Mouse (Mus musculus) ES-E14 (cell line): ENCODE results near the gene Gm11037. TPM values are rescaled to one million over a fixed set of nuclear protein-coding genes. Genes with fewer than 3 reads are reported as not detected.

Experiments used
- DNase-seq: peaks from one replicate; pipeline ENCODE4 v3.0.0-alpha.2; 2013; ENCODE audit warnings: low read depth, low spot score
- H3K27ac ChIP-seq: 2 replicates; pipeline ENCODE4 v1.5.1; 2012; ENCODE audit warnings: low read depth, mild to moderate bottlenecking, low read length, moderate library complexity, mixed read lengths; ENCODE audit not compliant: poor library complexity, insufficient read depth, severe bottlenecking
- H3K36me3 ChIP-seq: 2 replicates; pipeline ENCODE4 v1.6.1; 2012; ENCODE audit warnings: mild to moderate bottlenecking, low read length, moderate library complexity, mixed read lengths; ENCODE audit not compliant: control insufficient read depth, poor library complexity, insufficient read depth, severe bottlenecking
- H3K4me1 ChIP-seq, 2 experiments: fragments of 150-350 bp in 1 of 2; sonication (generic) in 1 of 2; 2 replicates each; pipeline ENCODE4 v1.6.1; 2012; ENCODE audit warnings: low read length in 2 of 2, mild to moderate bottlenecking in 1 of 2, mixed read lengths in 1 of 2; ENCODE audit not compliant: control insufficient read depth in 2 of 2, insufficient read depth in 2 of 2, poor library complexity in 1 of 2
- H3K4me3 ChIP-seq, 2 experiments: fragments of 150-350 bp in 1 of 2; sonication (generic) in 1 of 2; 2 replicates each; pipeline ENCODE4 v1.5.1; 2012; ENCODE audit warnings: low read length in 2 of 2, low read depth in 1 of 2, mild to moderate bottlenecking in 1 of 2, mixed read lengths in 1 of 2; ENCODE audit not compliant: insufficient read depth in 1 of 2, poor library complexity in 1 of 2, severe bottlenecking in 1 of 2
- H3K9ac ChIP-seq: 2 replicates; pipeline ENCODE4 v1.6.1; 2012; ENCODE audit warnings: low read depth, mild to moderate bottlenecking, low read length, mixed read lengths; ENCODE audit not compliant: poor library complexity, insufficient read depth, severe bottlenecking
- H3K9me3 ChIP-seq: fragments of 150-350 bp; sonication (generic); 2 replicates; pipeline ENCODE4 v1.6.1; 2012; ENCODE audit warnings: low read depth, mild to moderate bottlenecking, low read length; ENCODE audit not compliant: control insufficient read depth, insufficient read depth
- CHD2 ChIP-seq: IDR thresholded peaks from 2 replicates; pipeline ENCODE4 v1.6.1; 2014; ENCODE audit warnings: mild to moderate bottlenecking, low read depth, low read length, inconsistent platforms
- HCFC1 ChIP-seq: IDR thresholded peaks from 2 replicates; pipeline ENCODE4 v1.6.1; 2012; ENCODE audit warnings: low read length, inconsistent platforms, borderline replicate concordance; ENCODE audit not compliant: insufficient read depth
- MAFK ChIP-seq: IDR thresholded peaks from 2 replicates; pipeline ENCODE4 v1.6.1; 2014; ENCODE audit warnings: mild to moderate bottlenecking, low read depth, low read length, inconsistent platforms; ENCODE audit not compliant: insufficient read depth
- ZC3H11A ChIP-seq: IDR thresholded peaks from 2 replicates; pipeline ENCODE4 v1.6.1; 2012; ENCODE audit warnings: low read depth, mild to moderate bottlenecking, inconsistent platforms, low read length, borderline replicate concordance
- ZNF384 ChIP-seq: IDR thresholded peaks from 2 replicates; pipeline ENCODE4 v1.6.1; 2012; ENCODE audit warnings: low read depth, low read length, inconsistent platforms
- in situ Hi-C, 2 experiments: fragments of 600-800 bp; cut with MboI; formaldehyde crosslinking; loops; one replicate each; pipeline ENCODE4 v1.15.1; 2025; ENCODE audit warnings: low sequenced_read_pairs in 2 of 2, inconsistent platforms in 1 of 2; ENCODE audit not compliant: unreplicated experiment in 2 of 2
- total RNA-seq: library from RNA; depleted of rRNA; stranded (reverse); fragments of 300-350 nt; gene quantifications from 2 replicates; pipeline ENCODE4 v1.2.3, GENCODE M21; 2012

Gm11037 gene
- total RNA-seq, 1 experiment: not detected

DNA sequence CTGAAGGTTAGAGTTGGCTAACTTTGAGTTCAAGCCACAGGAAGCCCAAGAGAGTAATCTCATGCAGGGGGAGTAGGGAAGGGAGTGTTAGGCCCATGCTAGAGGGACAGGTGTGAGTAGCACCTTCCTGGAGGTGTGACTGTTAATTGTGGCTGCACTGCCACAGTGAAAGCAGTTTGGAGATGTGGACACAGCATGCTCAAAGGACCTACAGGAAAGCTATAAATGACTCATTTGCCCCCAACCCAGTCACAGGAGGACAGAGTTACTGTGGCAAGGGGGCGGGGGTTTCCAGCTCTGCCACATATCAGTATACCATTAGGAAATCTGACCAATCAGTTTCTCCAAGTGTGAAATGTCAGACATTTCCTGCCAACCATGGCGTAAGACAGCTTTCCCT, 12.2 kb downstream of the Gm11037 start:
- in situ Hi-C loops: no loop called here
- H3K4me1 ChIP-seq: peaks cover 0 to 13% of the 10 kb centered on the region in 2 experiments; a peak in 1 of 4 replicates
- no peak for TF ChIP-seq ZNF384
- TF ChIP-seq MAFK: no peak
- TF ChIP-seq HCFC1: no peak
- TF ChIP-seq CHD2: no peak
- no peak for TF ChIP-seq ZC3H11A

DNA sequence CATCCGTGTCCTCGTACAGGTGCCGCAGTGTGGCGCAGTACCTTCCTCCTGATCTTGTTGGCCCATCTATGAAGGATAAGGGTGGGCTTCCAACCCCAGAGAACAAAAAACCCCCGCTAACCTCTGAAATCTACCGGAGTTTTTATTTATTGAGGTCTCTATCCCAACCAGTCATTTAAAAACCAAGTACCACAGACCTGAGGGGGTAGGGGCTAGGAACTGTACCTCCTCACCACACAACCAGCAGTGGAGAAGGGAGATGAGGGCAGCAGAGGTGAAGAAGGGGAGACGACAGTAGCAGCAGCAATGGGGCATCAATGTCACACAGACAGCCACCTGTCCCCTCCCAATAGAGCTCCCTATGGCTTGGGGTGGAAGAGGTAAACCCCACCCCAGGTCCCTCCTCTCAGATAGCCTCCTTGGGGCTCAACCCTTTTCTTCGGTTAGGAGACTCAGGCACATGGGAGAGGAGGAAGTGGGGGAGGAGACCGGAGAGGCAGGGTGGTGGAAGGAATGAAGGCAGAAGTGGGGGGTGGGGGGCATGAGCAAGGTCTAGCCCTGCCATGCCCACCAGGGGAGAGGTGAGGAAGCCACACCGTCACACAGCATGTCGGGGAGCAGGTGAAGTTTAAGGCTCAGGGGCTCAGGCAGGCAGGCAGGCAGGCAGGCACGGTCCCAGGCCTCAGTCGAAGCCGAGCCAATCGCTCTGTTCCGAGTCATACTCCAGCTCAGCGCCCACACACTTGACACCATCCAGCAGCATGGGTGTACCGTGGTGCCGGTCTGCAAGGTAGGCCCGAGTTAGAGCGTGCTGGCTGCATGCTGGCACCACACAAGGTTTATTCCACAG, 13.1 kb downstream of the Gm11037 start:
- Histone ChIP-seq H3K4me1 (peaks cover 0 to 15% of the 10 kb centered on the region in 2 experiments; a peak in 2 of 4 replicates), H3K36me3 (peaks cover 39% of the 10 kb centered on the region), H3K4me3 (no peak overlapping the region), H3K9me3 (no peaks in the 10 kb centered on the region), H3K27ac (no peak overlapping the region), H3K9ac (no peak overlapping the region)
- in situ Hi-C loops: no loop called here
- DNase-seq: no peak
- TF ChIP-seq HCFC1: no peak
- TF ChIP-seq CHD2: no peak
- no peak for TF ChIP-seq ZNF384
- no peak for TF ChIP-seq ZC3H11A
- TF ChIP-seq MAFK: no peak

More for the DNA sequence above, 12.2 kb downstream of the Gm11037 start:
- H3K4me3 ChIP-seq: no peak overlapping the region
- no peak for DNase-seq
- no peaks in the 10 kb centered on the region for H3K9me3 ChIP-seq
- H3K36me3 ChIP-seq: peaks cover 32% of the 10 kb centered on the region
- no peak overlapping the region for H3K9ac ChIP-seq
- H3K27ac ChIP-seq: no peak overlapping the region

DNA sequence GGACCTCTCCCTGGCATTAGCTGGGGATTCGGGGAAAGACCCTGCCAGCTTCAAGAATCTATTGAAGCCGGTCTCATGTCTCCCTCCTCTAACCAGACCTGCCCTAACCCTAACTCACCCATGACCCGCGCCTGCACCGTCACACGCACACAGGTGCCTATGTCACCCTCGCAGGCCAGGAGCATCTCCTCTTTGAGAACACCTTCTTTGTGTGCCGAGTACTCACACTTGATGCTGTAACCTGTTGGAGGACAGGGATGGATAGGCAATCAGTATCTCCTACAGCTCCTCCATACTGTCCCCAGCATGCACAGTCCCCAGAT, 13.7 kb downstream of the Gm11037 start:
- Histone ChIP-seq H3K9ac (no peak overlapping the region), H3K27ac (no peak overlapping the region), H3K36me3 (peaks cover 39% of the 10 kb centered on the region), H3K4me1 (peaks cover 3 to 19% of the 10 kb centered on the region in 2 experiments), H3K9me3 (no peaks in the 10 kb centered on the region), H3K4me3 (no peak overlapping the region)
- in situ Hi-C loops: no loop called here
- no peak for DNase-seq
- TF ChIP-seq ZC3H11A (no peak), CHD2 (no peak), HCFC1 (no peak), MAFK (no peak), ZNF384 (no peak)

DNA sequence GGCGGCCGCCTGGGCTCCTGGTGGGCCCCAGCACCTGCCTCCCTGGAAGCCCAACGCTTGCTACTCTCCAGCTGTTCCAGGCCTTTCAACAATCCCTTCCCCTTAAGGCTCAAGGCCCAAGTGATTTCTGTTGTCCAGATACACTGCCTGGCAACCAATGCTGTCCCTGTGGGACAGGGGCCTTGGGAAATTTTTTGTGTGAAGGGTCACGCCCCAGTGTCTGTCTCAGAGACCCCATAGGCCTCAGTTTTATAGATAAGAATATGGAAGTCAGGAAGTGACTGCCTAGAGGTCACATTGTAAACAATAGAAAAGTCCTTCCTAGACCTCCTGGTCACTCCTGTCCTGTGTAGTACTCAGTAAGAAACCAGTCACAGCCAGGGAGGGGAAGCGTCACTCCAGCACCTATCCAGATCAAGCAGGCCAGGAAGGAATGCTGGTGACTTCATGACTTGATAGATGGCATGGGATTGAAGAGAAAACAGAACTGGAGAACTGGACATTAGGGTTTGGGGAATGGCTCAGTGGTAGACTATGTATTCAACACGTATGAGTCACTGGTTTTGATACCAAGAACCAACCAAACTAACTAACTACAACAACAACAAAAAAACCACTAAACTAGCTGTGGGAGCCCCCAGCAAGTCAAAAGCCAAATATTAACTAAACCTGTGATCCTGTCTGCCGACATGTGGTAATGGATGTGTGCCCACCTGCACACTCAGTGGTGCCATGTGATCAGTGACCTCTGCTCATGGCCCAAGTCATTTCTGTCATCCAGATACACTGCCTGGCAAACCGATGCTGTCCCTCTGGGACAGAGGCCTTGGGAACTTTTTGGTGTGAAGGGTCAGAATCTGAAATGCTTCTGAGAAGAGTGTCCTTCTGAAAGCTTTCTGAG, 15.3 kb downstream of the Gm11037 start:
- no peak overlapping the region for H3K4me3 ChIP-seq
- in situ Hi-C loops: no loop called here
- H3K27ac ChIP-seq: no peak overlapping the region
- H3K9ac ChIP-seq: no peak overlapping the region
- no peak for TF ChIP-seq HCFC1
- TF ChIP-seq ZC3H11A: no peak
- TF ChIP-seq ZNF384: no peak
- TF ChIP-seq CHD2: no peak
- no peak for TF ChIP-seq MAFK
- H3K9me3 ChIP-seq: no peaks in the 10 kb centered on the region
- H3K36me3 ChIP-seq: peaks cover 43% of the 10 kb centered on the region
- peaks cover 7 to 21% of the 10 kb centered on the region in 2 experiments for H3K4me1 ChIP-seq
- no peak for DNase-seq
